Mouse (Mus musculus) heart, embryonic 14.5 days (tissue): ENCODE measurements around the gene Nr5a2. TPM values are rescaled to one million over a fixed set of nuclear protein-coding genes. Genes with fewer than 3 reads are reported as not detected.

Source experiments
- ATAC-seq: fragments of 200-750 bp; cut with Nextera tagmentation; 2 replicates; pipeline ENCODE4 v1.8.0; 2017; ENCODE audit warnings: low read depth, moderate TSS enrichment; ENCODE audit not compliant: insufficient number of reproducible peaks, insufficient read depth, low FRiP score
- H3K27ac ChIP-seq, 2 experiments: fragments of 200-500 bp in 1 of 2; fragments of 300-500 bp in 1 of 2; sonication (generic) in 1 of 2; replicated peaks in 1 of 2; 2 replicates each; pipeline ENCODE4 v1.5.1; 2012 to 2014; ENCODE audit warnings: low read depth in 2 of 2, low read length in 2 of 2, control low read depth in 1 of 2, mild to moderate bottlenecking in 1 of 2, mixed read lengths in 1 of 2; ENCODE audit not compliant: control insufficient read depth in 1 of 2, insufficient read depth in 1 of 2
- H3K27me3 ChIP-seq: fragments of 300-500 bp; sonication (generic); 2 replicates; pipeline ENCODE4 v1.6.1; 2014; ENCODE audit warnings: mild to moderate bottlenecking, low read length, control low read depth; ENCODE audit not compliant: control insufficient read depth, insufficient read depth
- H3K36me3 ChIP-seq: fragments of 300-500 bp; sonication (generic); 2 replicates; pipeline ENCODE4 v1.6.1; 2014; ENCODE audit warnings: mild to moderate bottlenecking, control low read depth, low read length, mixed read lengths; ENCODE audit not compliant: control insufficient read depth, insufficient read depth
- H3K4me1 ChIP-seq, 2 experiments: fragments of 200-500 bp in 1 of 2; fragments of 300-500 bp in 1 of 2; sonication (generic) in 1 of 2; 2 replicates each; pipeline ENCODE4 v1.6.1; 2012 to 2014; ENCODE audit warnings: low read length in 2 of 2, control low read depth in 1 of 2, mixed read lengths in 1 of 2; ENCODE audit not compliant: control insufficient read depth in 2 of 2, insufficient read depth in 2 of 2
- H3K4me2 ChIP-seq: fragments of 300-500 bp; sonication (generic); 2 replicates; pipeline ENCODE4 v1.6.1; 2014; ENCODE audit warnings: mild to moderate bottlenecking, low read length
- H3K4me3 ChIP-seq, 2 experiments: fragments of 200-500 bp in 1 of 2; fragments of 300-500 bp in 1 of 2; sonication (generic) in 1 of 2; 2 replicates each; pipeline ENCODE4 v1.5.1; 2012 to 2014; ENCODE audit warnings: low read length in 2 of 2, mild to moderate bottlenecking in 2 of 2, control low read depth in 1 of 2, low read depth in 1 of 2, moderate library complexity in 1 of 2; ENCODE audit not compliant: control insufficient read depth in 1 of 2, insufficient read depth in 1 of 2
- H3K9ac ChIP-seq: fragments of 300-500 bp; sonication (generic); 2 replicates; pipeline ENCODE4 v1.6.1; 2014; ENCODE audit warnings: mild to moderate bottlenecking, low read length
- H3K9me3 ChIP-seq: fragments of 300-500 bp; sonication (generic); 2 replicates; pipeline ENCODE4 v1.6.1; 2016; ENCODE audit warnings: low read length, control low read depth; ENCODE audit not compliant: control insufficient read depth
- WGBS: fragments of 180-500 bp; shearing (Covaris S2); extraction: QIAGEN DNeasy Blood & Tissue Kit; methylation state at CpG from one replicate; pipeline ENCODE4 v1.1.7; 2014; 5-methylcytosine and 5-hydroxymethylcytosine counted together
- polyA plus RNA-seq: library from polyadenylated mRNA; unstranded; fragments of >200 nt; fragmentation: Nextera tagmentation; extraction: Ambion mirVana; gene quantifications from 2 replicates; pipeline ENCODE4 v1.2.1, GENCODE M21; 2014

Gene Nr5a2
- polyA plus RNA-seq, 1 experiment from 2014 or later, result 0.38 TPM

DNA sequence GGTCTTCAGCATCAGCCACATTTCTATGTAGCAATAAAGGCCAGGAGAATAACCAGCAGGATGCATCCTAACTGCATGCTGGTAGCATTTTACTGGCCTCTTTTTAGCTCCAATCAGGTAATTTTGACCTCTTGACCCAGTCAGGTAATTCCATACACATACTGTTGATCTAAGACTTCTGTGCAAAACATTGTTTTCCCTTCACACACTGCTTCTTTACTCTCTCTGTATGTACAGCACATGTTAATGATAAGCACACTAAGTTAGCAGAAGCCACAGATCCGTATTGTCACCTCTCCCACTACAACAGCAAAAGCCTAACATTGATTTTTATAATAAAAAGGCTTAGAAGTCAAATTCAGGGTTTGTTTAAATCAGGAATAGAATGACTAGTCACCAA is 21.0 kb downstream of the Nr5a2 start:
- Histone ChIP-seq H3K27me3 (peaks cover 11% of the 10 kb centered on the region; the same call in 1 of the 2 replicates), H3K9ac (no peak overlapping the region), H3K27ac (no peak overlapping the region), H3K4me1 (peaks cover 0 to under 1% of the 10 kb centered on the region in 2 experiments; a peak in 1 of 4 replicates), H3K4me2 (no peak overlapping the region), H3K9me3 (no peaks in the 10 kb centered on the region), H3K36me3 (no peaks in the 10 kb centered on the region), H3K4me3 (no peak overlapping the region)
- 68% methylated on average over 1 of the region's 1 CpGs for WGBS
- no peak for ATAC-seq

DNA sequence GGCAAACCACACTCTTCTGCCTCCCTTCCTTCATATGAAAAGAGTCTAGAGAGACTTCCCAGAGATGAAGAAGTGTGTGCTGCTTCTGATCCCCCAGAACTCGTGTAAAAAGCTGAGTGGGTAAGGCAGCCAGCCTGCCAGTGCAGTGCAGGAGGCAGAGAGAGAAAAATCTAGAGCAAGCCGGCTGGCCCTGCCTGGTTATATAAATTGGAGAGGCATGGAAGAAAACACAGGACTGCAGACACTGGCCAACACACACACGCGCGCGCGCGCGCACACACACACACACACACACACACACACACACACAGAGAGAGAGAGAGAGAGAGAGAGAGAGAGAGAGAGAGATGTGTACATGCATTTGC is 24.3 kb downstream of the Nr5a2 start:
- Histone ChIP-seq H3K4me2 (no peak overlapping the region), H3K9ac (no peak overlapping the region), H3K4me1 (peaks cover 0 to 2% of the 10 kb centered on the region in 2 experiments; a peak in 1 of 4 replicates), H3K27me3 (no peaks in the 10 kb centered on the region), H3K9me3 (no peaks in the 10 kb centered on the region), H3K27ac (no peak overlapping the region), H3K4me3 (no peak overlapping the region), H3K36me3 (no peaks in the 10 kb centered on the region)
- no peak for ATAC-seq
- WGBS, result 88% methylated on average over 9 of the region's 9 CpGs

DNA sequence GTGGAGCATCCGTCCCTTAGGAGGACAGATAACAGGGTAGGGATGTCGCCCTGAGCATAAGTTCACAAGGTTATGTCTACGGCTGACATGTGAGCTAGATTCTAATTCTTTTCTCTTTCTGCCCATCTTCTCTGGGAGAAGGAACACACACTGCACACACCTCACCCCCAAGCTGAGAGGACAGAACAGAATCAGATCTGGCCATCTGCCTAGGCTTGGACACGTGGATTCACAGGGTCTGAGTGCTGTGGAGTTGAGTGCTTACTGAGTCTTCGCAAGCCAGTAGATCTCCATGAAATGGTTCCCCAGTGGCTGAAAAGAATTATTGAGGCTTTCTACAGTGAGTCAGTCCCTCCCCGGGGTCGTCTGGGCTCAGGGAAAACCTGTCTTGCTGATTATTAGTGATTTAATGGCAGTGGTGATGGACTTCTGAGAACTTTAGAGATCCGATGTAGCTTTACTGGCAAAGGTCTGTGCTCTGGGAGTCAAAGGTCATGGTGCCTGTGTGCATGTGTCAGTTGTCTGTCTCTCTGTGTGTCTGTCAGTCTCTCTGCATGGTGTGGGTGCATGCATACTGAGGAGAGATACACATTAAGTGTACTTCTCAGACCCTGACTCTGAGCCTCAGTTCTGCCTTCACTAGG is 24.8 kb downstream of the Nr5a2 start:
- no peak overlapping the region for H3K4me2 ChIP-seq
- H3K4me1 ChIP-seq, result peaks cover 0 to 2% of the 10 kb centered on the region in 2 experiments; a peak in 1 of 4 replicates
- H3K27me3 ChIP-seq, result no peaks in the 10 kb centered on the region
- 77% methylated on average over 8 of the region's 8 CpGs for WGBS
- H3K4me3 ChIP-seq, result no peak overlapping the region
- no peak overlapping the region for H3K27ac ChIP-seq
- ATAC-seq, result no peak
- H3K36me3 ChIP-seq, result no peaks in the 10 kb centered on the region
- no peak overlapping the region for H3K9ac ChIP-seq
- no peaks in the 10 kb centered on the region for H3K9me3 ChIP-seq

DNA sequence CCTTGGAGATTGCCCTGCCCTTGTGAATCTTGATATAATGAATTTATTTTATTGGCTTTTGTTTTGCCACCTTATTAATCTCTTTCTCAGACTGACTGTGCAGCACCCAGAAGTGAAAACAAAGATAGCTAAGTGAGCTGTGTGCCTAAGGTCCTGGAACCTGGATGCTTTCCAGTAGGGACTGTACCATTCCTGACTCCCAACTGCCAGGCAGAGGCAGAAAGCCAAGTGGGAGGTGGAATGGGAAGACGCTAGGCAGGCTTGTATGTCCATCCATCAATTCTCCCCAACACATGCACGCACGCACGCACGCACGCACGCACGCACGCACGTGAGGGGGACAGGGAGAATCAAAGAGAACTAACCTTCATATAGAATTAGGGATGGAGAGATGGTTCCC is 26.2 kb downstream of the Nr5a2 start:
- no peaks in the 10 kb centered on the region for H3K36me3 ChIP-seq
- no peaks in the 10 kb centered on the region for H3K27me3 ChIP-seq
- H3K4me1 ChIP-seq, result peaks cover 0 to 2% of the 10 kb centered on the region in 2 experiments; a peak in 1 of 4 replicates
- H3K27ac ChIP-seq, result no peak overlapping the region
- H3K9me3 ChIP-seq, result no peaks in the 10 kb centered on the region
- H3K4me3 ChIP-seq, result no peak overlapping the region
- no peak overlapping the region for H3K4me2 ChIP-seq
- no peak for ATAC-seq
- no peak overlapping the region for H3K9ac ChIP-seq
- WGBS, result 78% methylated on average over 10 of the region's 10 CpGs

DNA sequence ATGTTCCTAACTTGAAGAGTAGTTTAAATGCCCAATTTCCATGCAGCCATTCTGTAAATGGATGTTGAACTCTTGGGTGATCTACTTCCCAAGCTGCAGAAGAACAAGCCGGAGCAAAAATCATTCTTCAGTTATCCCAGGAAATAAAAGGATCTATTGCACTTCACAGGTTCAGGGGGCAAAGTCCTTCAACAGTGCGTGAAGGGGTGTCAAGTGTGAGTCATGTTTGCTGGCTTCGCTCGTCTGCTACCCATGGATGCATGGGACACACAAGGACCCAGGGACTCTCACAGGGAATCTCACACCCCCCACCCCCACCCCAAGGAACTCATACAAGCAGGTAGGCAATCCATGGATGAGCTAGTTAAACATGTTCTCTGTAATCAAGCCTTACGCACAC is 29.2 kb downstream of the Nr5a2 start:
- Histone ChIP-seq H3K36me3 (no peaks in the 10 kb centered on the region), H3K27ac (no peak overlapping the region), H3K4me1 (peaks cover 0 to 4% of the 10 kb centered on the region in 2 experiments; a peak in 1 of 4 replicates), H3K9me3 (no peaks in the 10 kb centered on the region), H3K4me2 (no peak overlapping the region), H3K4me3 (no peak overlapping the region), H3K27me3 (no peaks in the 10 kb centered on the region), H3K9ac (no peak overlapping the region)
- WGBS, result 85% methylated on average over 5 of the region's 5 CpGs
- ATAC-seq, result no peak

DNA sequence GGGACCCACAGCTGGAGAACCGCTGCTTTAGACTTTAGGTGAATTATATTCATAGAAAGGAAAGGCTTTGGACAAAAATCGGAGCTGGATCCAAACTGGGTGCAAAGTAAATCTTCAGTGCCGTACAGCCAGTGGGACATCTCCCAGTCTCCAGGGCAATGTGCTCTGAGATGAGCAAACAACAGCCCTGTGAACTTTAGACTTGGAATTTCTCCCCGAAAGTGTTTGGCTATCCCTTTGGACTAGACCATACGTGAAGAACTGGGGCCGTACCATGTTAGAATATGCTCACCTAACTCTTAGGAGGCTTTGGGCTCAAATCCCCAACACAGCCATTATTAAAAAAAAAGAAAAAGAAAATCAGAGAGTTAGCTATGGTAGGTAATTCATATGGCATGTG is 30.5 kb downstream of the Nr5a2 start:
- H3K4me1 ChIP-seq, result peaks cover 0 to 4% of the 10 kb centered on the region in 2 experiments; a peak in 1 of 4 replicates
- WGBS, result 92% methylated on average over 6 of the region's 6 CpGs
- no peak overlapping the region for H3K4me2 ChIP-seq
- no peak overlapping the region for H3K4me3 ChIP-seq
- no peak overlapping the region for H3K27ac ChIP-seq
- H3K27me3 ChIP-seq, result no peaks in the 10 kb centered on the region
- no peaks in the 10 kb centered on the region for H3K9me3 ChIP-seq
- H3K9ac ChIP-seq, result no peak overlapping the region
- no peak for ATAC-seq
- no peaks in the 10 kb centered on the region for H3K36me3 ChIP-seq

DNA sequence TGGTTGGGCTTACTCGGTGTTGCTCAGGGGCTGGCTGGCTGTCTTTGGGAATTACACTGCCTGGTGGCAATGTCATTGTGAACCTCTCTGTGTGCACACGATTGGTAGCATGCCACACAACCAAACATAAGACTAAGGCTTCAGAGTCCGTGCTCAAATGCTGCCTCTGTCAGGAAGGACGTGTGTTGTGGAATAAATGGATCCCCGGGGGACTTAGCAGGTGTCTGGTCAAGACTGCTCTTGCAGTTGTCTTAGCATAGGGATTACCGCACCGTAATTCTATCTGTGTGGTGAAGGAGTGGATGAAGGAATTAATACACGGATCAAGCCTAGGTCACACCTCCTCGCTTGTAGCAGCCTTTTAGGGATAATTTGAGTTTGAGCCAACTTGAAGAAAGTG is 32.8 kb downstream of the Nr5a2 start:
- WGBS, result 54% methylated on average over 9 of the region's 9 CpGs
- ATAC-seq, result no peak

DNA sequence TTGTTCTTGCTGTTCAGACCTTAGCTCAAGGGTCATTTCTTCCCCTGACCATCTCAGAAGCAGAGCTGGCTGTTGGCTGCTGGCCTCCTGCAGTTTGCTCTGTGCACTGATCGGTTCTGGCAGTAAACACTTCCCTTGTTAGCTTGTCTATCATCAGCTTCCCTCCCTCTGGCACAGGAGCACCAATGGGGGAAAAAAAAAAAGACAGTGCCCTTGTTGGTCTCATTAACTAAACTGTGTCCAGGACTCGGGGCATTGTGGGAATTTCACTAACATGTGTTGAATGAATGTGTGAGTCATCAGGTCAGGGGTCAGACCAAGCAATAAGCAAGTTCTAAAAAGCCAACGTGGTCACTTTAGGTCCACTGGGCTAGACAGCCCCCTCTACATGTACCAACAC is 34.2 kb downstream of the Nr5a2 start:
- peaks cover 0 to 2% of the 10 kb centered on the region in 2 experiments; a peak in 1 of 4 replicates for H3K4me1 ChIP-seq
- 37% methylated on average over 3 of the region's 3 CpGs for WGBS
- no peak for ATAC-seq

More for the DNA sequence above, 32.8 kb downstream of the Nr5a2 start:
- H3K27me3 ChIP-seq, result no peaks in the 10 kb centered on the region
- no peaks in the 10 kb centered on the region for H3K36me3 ChIP-seq
- no peaks in the 10 kb centered on the region for H3K9me3 ChIP-seq
- H3K9ac ChIP-seq, result no peak overlapping the region
- H3K4me2 ChIP-seq, result no peak overlapping the region
- H3K4me1 ChIP-seq, result peaks cover 0 to 2% of the 10 kb centered on the region in 2 experiments; a peak in 1 of 4 replicates
- H3K27ac ChIP-seq, result no peak overlapping the region
- H3K4me3 ChIP-seq, result no peak overlapping the region

More for the DNA sequence above, 34.2 kb downstream of the Nr5a2 start:
- Histone ChIP-seq H3K36me3 (no peaks in the 10 kb centered on the region), H3K4me3 (no peak overlapping the region), H3K27me3 (no peaks in the 10 kb centered on the region), H3K9me3 (no peaks in the 10 kb centered on the region), H3K9ac (no peak overlapping the region), H3K27ac (no peak overlapping the region), H3K4me2 (no peak overlapping the region)
